Mouse (Mus musculus): Measurements from ENCODE around the gene Nutf2.
"Not testable (repeated sequence)": the region's sequence is repeated elsewhere in the genome, so short reads cannot be mapped to it uniquely, and the experiment has no call there.

The Nutf2 gene

DNA sequence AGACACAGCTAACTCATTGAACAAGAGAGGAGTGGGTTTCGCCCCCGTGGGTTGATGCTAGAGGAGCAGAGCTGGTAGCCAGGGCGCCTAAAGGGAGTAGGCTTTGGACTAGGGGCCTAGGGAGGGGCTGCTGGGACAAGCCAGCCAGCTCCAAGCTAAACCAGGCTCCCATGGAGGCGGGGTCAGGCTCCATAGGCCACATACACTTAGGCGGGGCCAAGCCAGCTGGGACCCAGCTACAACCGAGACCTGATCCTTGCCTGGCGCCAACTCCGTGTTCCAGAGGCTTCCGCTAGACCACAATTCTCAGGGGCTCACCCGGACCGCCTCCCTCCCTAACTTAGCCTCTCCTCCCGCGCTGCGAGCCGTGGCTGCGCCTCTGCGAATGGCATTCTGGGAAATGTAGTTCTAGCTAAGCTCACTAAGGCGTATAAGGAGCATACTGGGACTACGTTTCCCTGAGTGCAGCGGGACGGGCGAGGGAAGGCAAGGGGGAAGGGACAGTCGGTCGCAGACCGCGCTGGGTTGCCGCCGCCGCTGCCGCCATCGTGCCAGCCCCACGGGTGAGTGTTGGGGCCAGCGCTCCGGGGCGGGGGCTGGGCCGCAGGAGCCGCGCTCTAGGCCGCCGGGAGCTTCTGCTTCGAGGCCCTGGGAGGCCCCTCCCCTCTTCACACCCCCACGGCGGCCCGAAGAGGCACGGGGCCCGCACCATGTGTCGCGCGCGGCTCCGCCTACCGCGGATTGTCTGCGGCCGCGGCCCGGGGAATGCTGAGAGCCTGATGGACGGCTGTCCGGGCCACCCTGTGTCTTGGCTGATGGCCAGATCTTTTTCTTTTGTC is at the start of gene Nutf2:
Gene Nutf2, plus strand, starts transcription at position 438 of the 839 bp plus-strand sequence.
- DNase-seq (ENCODE audit: low read depth) = peak; percentile 95

DNA sequence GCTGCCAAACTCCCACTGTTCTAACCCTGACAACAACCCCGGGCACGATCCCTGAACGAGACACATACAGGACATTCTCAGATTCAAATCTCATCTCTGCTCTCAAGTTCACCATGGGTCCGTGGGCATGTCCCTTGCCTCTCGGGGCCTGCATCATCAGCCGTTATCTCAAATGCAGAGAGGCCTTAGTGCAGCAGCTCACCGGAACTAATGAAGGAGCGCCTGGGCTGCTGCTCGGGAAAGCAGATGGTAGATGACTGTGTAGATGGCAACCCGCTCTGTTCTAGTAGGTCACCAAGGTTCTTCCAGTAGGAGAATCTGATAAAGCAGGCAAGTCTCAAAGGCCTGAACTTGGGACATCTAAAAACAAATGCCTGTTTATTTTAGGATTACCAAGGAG is 49.3 kb upstream of the Nutf2 start:
- DNase-seq (ENCODE audit: low read depth) = peak; percentile 35

- DNase-seq (ENCODE audit: low read depth) = no peak
Observed at GRCm38 (mm10) chr8:105811543-105811942, 48.8 kb upstream of the Nutf2 start.

- no peak for DNase-seq (ENCODE audit: low read depth)
Observed at GRCm38 (mm10) chr8:105812511-105812910, 47.9 kb upstream of the Nutf2 start.

DNA sequence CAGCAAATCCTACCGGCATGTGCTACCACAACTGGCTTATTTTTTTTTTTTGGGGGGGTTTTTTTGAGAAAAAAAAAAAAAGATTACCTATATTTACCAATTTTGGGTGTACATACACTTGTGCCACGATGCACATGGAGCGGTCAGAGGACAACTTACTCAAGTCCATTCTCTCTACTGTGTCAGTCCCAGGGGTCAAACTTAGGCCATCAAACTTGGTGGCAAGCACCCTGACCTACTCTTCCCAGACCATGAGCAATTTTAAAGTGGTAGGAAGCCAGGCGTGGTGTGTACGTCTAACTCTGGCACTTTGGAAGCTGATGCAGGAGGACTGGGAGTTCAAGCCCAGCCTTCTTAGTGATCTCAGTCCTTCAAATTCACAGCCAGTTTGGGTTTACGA is 47.1 kb upstream of the Nutf2 start:
- no peak for DNase-seq (ENCODE audit: low read depth)

- DNase-seq (ENCODE audit: low read depth) = no peak
Observed at GRCm38 (mm10) chr8:105819659-105820058, 40.7 kb upstream of the Nutf2 start.

DNA sequence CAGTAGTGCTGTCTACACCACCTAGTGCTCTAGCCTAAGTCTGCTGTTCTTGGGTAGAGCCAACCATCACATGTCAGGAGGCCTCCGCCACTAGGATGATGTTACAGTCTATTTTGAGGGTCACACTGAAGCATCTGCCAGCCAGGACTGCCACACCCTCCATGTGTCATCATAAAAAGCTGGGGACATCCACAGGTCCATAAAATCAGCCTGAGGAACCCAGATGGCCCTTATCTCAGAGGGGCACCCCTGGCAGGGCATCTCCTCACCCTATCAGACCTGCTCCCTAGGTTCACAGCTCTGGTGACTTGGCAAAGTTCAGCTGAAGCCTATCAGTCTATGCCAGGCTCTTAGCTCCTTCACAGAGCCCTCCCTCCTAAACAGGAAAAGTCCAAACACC is 39.5 kb upstream of the Nutf2 start:
- DNase-seq (ENCODE audit: low read depth) = no peak

DNA sequence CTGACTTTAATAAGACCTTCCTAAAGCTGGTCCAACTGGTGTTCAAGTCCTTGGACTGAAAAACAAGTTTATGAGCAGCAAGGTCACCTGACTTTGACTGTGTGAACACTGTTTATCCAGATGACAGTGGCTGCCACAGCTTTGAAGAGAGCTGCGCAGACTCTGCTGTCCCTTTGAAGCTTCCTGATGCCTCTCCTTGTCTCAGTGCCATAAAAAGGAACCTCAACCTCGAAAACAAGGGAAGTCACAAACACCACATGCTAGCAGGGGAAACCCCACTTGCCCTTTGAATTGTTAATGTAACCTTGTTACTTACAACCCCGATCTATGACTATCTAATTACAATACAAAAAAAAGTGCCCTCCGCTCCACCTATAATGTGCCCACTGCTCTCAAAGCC is 34.9 kb upstream of the Nutf2 start:
- peak; percentile 36 for DNase-seq (ENCODE audit: low read depth)

DNA sequence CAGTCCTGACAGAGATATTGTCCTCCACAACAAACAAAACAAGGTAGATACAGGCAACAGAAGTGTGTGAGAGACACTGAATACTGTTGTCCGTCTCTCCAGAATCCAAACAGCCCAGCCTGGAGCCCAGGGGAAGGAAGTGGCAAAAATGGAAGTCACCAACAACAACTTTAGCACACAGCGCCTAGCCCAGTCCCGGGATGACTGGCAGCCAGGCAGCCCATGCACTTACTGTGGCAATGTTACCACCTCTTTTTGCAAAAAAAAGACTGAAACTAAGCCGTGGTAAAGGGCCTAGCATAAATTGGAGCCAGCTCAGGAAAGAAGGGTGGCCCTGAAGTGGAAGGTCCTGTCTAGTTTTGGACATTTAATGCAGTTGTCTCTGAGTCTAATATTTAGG is 34.0 kb upstream of the Nutf2 start:
- peak; percentile 50 for DNase-seq (ENCODE audit: low read depth)

GRCm38 (mm10) chr8:105826861-105827848 is 33.2 kb upstream of the Nutf2 start, which contains the start of the genes Ranbp10 and Tsnaxip1:
Ranbp10 (minus strand) TSS chr8:105827350.
Tsnaxip1 (plus strand) TSS chr8:105827731.
- peak; percentile 99 for DNase-seq (ENCODE audit: low read depth)

DNA sequence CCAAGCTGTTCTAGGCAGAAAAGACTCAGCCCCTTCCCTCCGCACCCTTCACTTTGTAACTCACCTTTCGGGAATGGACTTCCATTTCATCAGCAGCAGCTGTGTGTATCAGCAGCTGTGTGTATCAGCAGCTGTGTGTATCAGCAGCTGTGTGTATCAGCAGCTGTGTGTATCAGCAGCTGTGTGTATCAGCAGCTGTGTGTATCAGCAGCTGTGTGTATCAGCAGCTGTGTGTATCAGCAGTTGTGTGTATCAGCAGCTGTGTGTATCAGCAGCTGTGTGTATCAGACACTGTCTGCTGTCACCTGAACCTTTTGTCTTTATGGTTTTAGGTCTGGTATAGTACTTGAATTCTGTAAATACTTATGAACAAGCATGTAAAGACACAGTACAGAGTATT is 26.6 kb upstream of the Nutf2 start:
- not testable (repeated sequence) for DNase-seq (ENCODE audit: low read depth)

DNA sequence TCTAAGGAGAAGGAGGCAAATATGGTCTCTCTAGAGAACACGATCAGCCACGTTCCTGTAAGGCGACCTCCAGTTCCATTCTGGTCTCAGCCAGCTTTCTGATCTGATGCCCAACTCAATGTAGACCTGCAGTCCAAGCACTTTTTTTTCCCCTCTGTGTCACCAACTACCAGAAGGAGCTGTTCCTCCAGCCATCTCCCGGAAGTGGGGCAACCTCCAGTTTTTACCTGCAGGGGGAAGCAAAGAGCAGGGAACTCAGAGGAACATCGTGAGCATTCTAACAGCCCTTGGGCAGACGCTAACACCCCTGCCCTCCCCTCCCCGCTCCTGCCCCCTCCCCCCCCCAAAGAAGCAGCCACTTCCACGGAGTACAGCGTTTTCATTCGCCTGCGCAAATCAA is 25.1 kb upstream of the Nutf2 start:
- DNase-seq (ENCODE audit: low read depth) = peak; percentile 94

- DNase-seq (ENCODE audit: low read depth) = no peak
Observed at GRCm38 (mm10) chr8:105836991-105837390, 23.4 kb upstream of the Nutf2 start.

GRCm38 (mm10) chr8:105839209-105839608 is 21.2 kb upstream of the Nutf2 start:
- no peak for DNase-seq (ENCODE audit: low read depth)

DNA sequence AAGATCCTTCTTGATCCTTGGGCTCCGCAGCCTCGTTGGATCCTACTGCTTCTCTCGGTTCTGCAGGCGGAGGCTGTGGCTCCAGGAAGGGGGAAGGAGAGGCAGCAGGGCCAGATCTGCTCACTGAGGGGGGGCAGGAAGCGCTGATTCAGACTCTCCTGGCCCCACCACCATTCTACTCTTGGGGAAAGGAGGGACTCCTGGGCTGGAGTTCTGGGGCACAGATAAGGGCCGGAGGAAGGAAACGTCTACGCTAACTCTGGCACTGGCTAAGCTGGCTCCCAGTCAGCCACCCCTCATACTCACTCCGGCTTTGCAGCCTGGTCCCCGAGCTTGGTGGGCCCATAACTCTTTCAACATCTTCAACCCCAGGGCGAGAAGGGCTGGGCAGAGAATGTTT is 13.7 kb upstream of the Nutf2 start:
- no peak for DNase-seq (ENCODE audit: low read depth)

GRCm38 (mm10) chr8:105850014-105850413 is 10.4 kb upstream of the Nutf2 start:
- DNase-seq (ENCODE audit: low read depth) = no peak

- no peak for DNase-seq (ENCODE audit: low read depth)
Observed at GRCm38 (mm10) chr8:105850611-105851010, 9.8 kb upstream of the Nutf2 start.

DNA sequence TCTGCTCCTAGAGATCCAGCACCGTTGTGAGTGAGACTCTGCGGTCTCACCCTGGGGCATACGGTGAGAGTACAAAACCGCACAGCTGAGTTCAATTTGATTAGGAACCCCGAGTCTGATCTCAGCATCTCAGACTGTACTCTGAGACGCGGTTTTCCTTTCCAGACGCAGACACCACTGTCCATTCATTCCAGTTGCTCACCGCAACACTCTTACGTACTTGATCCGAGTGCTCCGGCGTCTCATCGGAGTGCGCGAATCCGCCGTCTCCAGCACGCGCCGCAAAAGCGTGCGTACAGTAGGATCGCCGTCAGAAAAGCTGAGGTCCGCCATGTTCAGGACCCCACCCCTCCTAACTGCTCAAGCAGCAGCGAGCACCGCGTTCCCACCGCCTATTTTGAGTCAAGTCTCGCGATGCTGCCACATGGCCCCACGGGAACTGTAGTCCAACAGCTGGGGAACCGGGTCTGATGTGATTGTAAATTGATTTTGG is 8.7 kb upstream of the Nutf2 start:
- DNase-seq (ENCODE audit: low read depth) = peak; percentile 94

DNA sequence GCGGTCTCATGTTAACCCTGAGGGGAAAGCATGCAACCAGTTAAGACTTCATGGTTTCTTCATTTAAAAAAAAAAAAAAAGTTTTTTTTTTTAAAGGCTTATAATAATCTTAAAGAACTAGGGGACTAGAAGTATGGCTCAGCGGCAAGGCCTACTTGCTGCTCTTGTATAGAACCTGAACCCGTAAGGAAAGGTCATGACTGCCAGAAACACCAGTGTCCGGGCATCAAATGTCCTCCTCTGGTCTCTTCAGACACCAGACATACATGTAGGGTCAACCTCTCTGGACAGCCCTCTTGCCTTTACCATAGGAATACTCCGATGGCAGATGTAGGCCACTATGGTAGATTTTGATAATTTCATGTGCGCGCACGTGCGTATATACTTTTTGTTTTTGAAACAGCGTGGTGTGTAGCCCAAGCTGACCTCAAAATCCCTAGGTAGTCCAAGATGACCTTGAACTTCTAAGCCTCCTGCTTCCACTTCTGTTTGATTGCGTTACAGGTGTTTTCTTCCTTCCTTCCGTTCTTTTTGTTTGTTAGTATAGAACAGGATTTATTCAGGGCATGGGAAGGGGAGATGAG is 8.1 kb upstream of the Nutf2 start:
- no peak for DNase-seq (ENCODE audit: low read depth)

DNA sequence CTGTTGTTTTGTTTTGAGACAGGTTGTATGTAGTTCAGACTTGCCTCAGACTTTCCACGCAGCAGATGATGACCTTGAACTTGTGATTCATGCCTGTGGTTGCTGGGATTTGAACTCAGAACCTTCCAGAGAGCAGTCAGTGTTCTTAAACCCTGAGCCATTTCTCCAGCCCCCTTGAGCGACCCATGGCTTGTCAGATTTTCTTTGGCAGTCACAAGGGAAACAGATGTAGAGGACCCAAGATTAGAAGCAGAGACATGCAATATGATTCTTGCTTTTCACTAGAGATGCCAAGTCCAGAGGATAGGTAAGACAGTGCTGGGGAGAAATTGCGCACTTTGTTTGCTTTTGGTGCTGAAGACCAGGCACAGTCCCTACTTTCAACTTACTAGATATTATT is 7.2 kb upstream of the Nutf2 start, which contains the start of gene Cenpt:
Gene Cenpt, minus strand, starts transcription at position 101 of the 400 bp plus-strand sequence.
- DNase-seq (ENCODE audit: low read depth) = no peak

- DNase-seq (ENCODE audit: low read depth) = no peak
Observed at GRCm38 (mm10) chr8:105854303-105854702, 6.1 kb upstream of the Nutf2 start.

DNA sequence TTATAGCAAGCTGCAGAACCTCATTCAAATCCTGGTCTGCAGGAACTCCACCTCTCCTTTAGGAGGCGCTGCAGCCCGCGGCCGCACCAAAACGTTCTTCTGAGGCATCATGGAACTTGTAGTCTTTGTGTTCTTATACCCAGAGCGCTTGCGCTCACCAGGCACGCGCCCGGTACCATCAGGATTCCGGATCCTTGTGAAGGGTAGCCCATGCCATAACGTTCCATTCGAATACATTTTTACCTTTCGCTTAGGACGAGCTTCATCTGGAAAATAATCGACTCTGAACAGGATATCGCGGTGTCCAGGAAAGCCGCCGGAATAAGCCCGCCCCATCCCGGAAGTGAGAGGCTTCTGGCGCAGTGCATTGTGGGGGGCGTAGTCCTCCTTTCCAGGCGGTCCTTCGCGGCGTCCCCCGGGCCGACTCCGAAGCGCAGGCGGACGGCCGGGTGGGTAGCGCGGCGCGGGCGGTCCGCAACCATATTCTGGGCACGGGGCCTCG is 5.6 kb upstream of the Nutf2 start, which contains the start of gene Thap11:
Gene Thap11, plus strand, starts transcription at position 418 of the 502 bp plus-strand sequence.
- peak; percentile 97 for DNase-seq (ENCODE audit: low read depth)

Data from induced T-regulatory cell, adult 2 months (primary cell).